Mouse (Mus musculus): ENCODE measurements at regions not wholly inside any gene's neighbourhood (a gene's known extent, or its start where the extent isn't known, plus 50 kb on each side); places are given as distances from the start of the nearest gene placed in this dataset.
A peak's percentile ranks its signal among the peaks of the same experiment; 100 is the strongest.

- no peak overlapping the region for H3K27ac ChIP-seq (ENCODE audit: low read depth, low read length)
- DNase-seq (ENCODE audit: low spot score) (no peak), ATAC-seq (replicated peaks; ENCODE audit: low FRiP score) (no peak)
- no peak overlapping the region for H3K9ac ChIP-seq (ENCODE audit: low read depth, low read length)
- H3K4me1 ChIP-seq (replicated peaks; ENCODE audit: control insufficient read depth, insufficient read depth, low read length) = no peaks in the 10 kb centered on the region
- no peak overlapping the region for H3K4me2 ChIP-seq
- no peaks in the 10 kb centered on the region; the same call in 1 of the 2 replicates for H3K9me3 ChIP-seq (ENCODE audit: control insufficient read depth, low read length)
- no peak overlapping the region for H3K4me3 ChIP-seq (ENCODE audit: low read depth, low read length)
- H3K27me3 ChIP-seq (replicated peaks; ENCODE audit: control insufficient read depth, insufficient read depth, low read length) = no peaks in the 10 kb centered on the region
- no peaks in the 10 kb centered on the region for H3K36me3 ChIP-seq (ENCODE audit: control insufficient read depth, insufficient read depth, low read length)
These were observed 60.6 kb downstream of the Serpinb6d start for GRCm38 (mm10) chr13:33721851-33722250.

DNA sequence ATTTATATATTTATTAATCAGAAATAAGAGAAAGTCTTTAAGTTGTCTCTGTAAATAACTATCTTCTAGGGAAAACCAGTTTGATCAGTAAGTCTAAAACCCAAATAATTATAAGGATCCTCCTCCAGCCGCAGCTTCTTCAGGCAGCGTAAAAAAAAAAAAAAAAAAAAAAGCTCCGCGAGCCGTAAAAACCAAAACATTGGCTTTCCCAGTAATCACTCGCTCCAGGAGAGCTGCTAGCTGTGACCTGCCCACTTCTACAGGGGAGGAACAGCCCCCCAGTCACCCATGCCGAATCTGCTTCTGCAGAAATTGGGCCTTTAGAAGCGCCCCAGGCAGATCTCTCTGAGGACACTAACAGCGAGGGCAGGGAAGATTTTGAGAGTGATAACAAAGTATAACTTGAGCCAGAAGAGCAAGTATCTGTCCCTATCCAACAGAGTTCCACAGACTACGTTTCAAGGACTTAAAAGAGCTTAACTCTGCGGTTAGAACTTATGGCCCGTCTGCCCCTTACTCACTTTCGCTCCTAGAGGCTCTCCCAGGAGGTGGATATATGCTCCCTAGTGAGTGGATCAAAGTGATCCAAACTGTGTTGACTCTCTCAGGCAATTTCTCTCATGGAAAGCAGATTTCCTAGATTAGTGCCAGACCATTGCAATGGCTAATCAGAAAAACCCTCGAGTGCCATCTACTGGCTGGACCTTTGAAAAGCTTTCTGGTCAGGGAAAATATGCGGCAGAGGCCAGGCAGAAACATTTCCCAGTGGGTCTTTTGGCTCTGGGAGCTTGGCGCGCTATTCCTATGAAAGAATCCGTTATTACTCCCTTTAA, 80.7 kb downstream of the Serpinb6e start:
- no peaks in the 10 kb centered on the region for H3K9me3 ChIP-seq (ENCODE audit: control insufficient read depth, low read length)
- H3K9ac ChIP-seq (ENCODE audit: low read depth, low read length) = no peak overlapping the region
- peak overlapping the region; percentile 33; the same call in 1 of the 2 replicates for H3K4me2 ChIP-seq
- WGBS = 40% methylated on average over 18 of the region's 18 CpGs
- ATAC-seq (replicated peaks; ENCODE audit: low FRiP score) (no peak), DNase-seq (ENCODE audit: low spot score) (no peak)
- H3K4me3 ChIP-seq (ENCODE audit: low read depth, low read length) = no peak overlapping the region; the same call in 1 of the 2 replicates
- H3K27me3 ChIP-seq (replicated peaks; ENCODE audit: control insufficient read depth, insufficient read depth, low read length) = no peaks in the 10 kb centered on the region
- no peaks in the 10 kb centered on the region for H3K36me3 ChIP-seq (ENCODE audit: control insufficient read depth, insufficient read depth, low read length)
- no peak overlapping the region for H3K27ac ChIP-seq (ENCODE audit: low read depth, low read length)
- no peaks in the 10 kb centered on the region for H3K4me1 ChIP-seq (replicated peaks; ENCODE audit: control insufficient read depth, insufficient read depth, low read length)

DNA sequence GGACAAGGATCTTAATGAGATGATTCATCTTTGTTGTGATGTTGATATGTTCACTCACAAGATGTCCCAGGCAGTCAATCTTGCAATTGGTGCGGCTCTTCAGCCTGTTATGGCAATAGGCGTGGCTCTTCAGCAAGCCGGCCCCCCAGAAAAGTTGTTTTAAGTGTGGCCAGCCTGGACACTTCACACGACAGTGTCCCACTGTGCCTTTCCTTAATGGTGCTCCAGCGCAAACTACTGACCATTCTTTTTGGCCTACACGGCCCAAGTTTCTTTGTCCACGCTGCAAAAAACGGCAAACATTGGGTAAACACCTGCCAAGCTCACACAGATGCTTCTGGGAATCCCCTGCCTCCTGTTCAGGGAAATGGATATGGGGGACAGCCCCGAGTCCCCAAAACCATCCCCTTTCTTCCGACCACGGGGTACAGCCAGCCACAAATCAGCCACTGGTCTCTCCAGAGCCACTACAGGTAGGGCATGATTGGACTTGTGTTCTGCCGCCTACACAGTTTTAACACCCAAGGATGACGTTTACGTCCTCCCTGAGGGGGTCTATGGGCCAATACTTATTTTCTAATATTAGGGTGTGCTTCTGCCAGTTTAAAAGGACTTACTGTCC, 79.8 kb downstream of the Serpinb6e start:
- Histone ChIP-seq H3K9ac (ENCODE audit: low read depth, low read length) (no peak overlapping the region), H3K9me3 (ENCODE audit: control insufficient read depth, low read length) (no peaks in the 10 kb centered on the region), H3K4me2 (no peak overlapping the region), H3K4me3 (ENCODE audit: low read depth, low read length) (no peak overlapping the region), H3K27ac (ENCODE audit: low read depth, low read length) (no peak overlapping the region), H3K27me3 (replicated peaks; ENCODE audit: control insufficient read depth, insufficient read depth, low read length) (no peaks in the 10 kb centered on the region), H3K36me3 (ENCODE audit: control insufficient read depth, insufficient read depth, low read length) (no peaks in the 10 kb centered on the region), H3K4me1 (replicated peaks; ENCODE audit: control insufficient read depth, insufficient read depth, low read length) (no peaks in the 10 kb centered on the region)
- ATAC-seq (replicated peaks; ENCODE audit: low FRiP score) = no peak
- DNase-seq (ENCODE audit: low spot score) = no peak
- 80% methylated on average over 14 of the region's 14 CpGs for WGBS

Data from liver, embryonic 11.5 days (tissue).